Mouse (Mus musculus) lung, embryonic 14.5 days (tissue): Measurements from ENCODE around the gene Pimreg. TPM values are rescaled to one million over a fixed set of nuclear protein-coding genes. Genes with fewer than 3 reads are reported as not detected.

Experiments used
- ATAC-seq: fragments of 200-750 bp; cut with Nextera tagmentation; 2 replicates; pipeline ENCODE4 v1.8.0; 2017; ENCODE audit warnings: mild to moderate bottlenecking, moderate TSS enrichment, moderate library complexity; ENCODE audit not compliant: insufficient read depth
- DNase-seq: peaks from one replicate; pipeline ENCODE4 v3.0.0-alpha.2; 2015
- H3K27ac ChIP-seq: fragments of 300-500 bp; sonication (generic); 2 replicates; pipeline ENCODE4 v1.5.1; 2014; ENCODE audit warnings: low read depth, mild to moderate bottlenecking, moderate library complexity
- H3K27me3 ChIP-seq: fragments of 300-500 bp; sonication (generic); 2 replicates; pipeline ENCODE4 v1.6.1; 2014; ENCODE audit warnings: low read length, control low read depth; ENCODE audit not compliant: insufficient read depth
- H3K36me3 ChIP-seq: fragments of 300-500 bp; sonication (generic); 2 replicates; pipeline ENCODE4 v1.6.1; 2014; ENCODE audit warnings: control low read depth; ENCODE audit not compliant: insufficient read depth
- H3K4me1 ChIP-seq: fragments of 300-500 bp; sonication (generic); 2 replicates; pipeline ENCODE4 v1.6.1; 2014; ENCODE audit warnings: antibody characterized with exemption, control low read depth; ENCODE audit not compliant: insufficient read depth
- H3K4me2 ChIP-seq: fragments of 300-500 bp; sonication (generic); 2 replicates; pipeline ENCODE4 v1.6.1; 2014; ENCODE audit warnings: mild to moderate bottlenecking
- H3K4me3 ChIP-seq: fragments of 300-500 bp; sonication (generic); 2 replicates; pipeline ENCODE4 v1.5.1; 2014; ENCODE audit warnings: low read depth, low read length
- H3K9ac ChIP-seq: fragments of 300-500 bp; sonication (generic); 2 replicates; pipeline ENCODE4 v1.6.1; 2014
- H3K9me3 ChIP-seq: fragments of 300-500 bp; sonication (generic); 2 replicates; pipeline ENCODE4 v1.6.1; 2016; ENCODE audit warnings: low read depth, low read length, control low read depth
- CTCF ChIP-seq: IDR thresholded peaks from 2 replicates; pipeline ENCODE4 v1.5.1; 2016; ENCODE audit warnings: antibody characterized with exemption, low read depth
- WGBS: fragments of 180-500 bp; shearing (Covaris S2); extraction: QIAGEN DNeasy Blood & Tissue Kit; methylation state at CpG from one replicate; pipeline ENCODE4 v1.1.7; 2014; 5-methylcytosine and 5-hydroxymethylcytosine counted together
- polyA plus RNA-seq: library from polyadenylated mRNA; unstranded; fragments of >200 nt; fragmentation: Nextera tagmentation; extraction: Ambion mirVana; gene quantifications from 2 replicates; pipeline ENCODE4 v1.2.1, GENCODE M21; 2014

Pimreg gene
- polyA plus RNA-seq, 1 experiment from 2014 or later = 165 TPM

DNA sequence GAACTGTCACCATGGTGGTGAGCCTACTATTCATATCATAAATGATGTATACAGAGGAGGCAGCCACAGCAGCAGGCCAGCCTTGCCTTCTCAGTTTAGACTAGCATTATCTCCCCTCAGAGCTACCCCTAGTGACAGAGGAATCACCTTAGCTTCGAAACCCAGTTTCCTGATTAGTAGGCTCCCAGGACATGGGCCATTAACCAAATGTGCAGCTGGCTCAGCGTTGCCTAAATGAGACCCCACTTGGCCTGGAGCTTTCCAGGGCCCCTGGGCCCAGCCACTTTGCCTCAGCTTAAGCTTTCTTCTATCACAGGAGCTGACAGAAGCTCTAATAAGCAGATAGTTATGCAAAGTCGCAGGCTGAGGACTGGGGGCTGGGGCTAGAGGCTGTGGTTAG, 54.2 kb downstream of the Pimreg start:
- Histone ChIP-seq H3K36me3 (no peaks in the 10 kb centered on the region), H3K27me3 (no peaks in the 10 kb centered on the region), H3K9me3 (no peaks in the 10 kb centered on the region), H3K4me2 (no peak overlapping the region), H3K4me3 (no peak overlapping the region), H3K9ac (no peak overlapping the region), H3K27ac (no peak overlapping the region), H3K4me1 (0 out of 2 replicates have a peak, but pooled peaks cover 2% of the 10 kb centered on the region)
- ATAC-seq = no peak
- no peak for TF ChIP-seq CTCF
- no peak for DNase-seq
- WGBS = 48% methylated on average over 3 of the region's 3 CpGs

Other genes with a start within 250 kb of the Pimreg start
- 0.20 and 0.38 TPM in 2 replicates for gene Aipl1, start 4.5 kb upstream of the Pimreg start, polyA plus RNA-seq
- gene Pitpnm3, start 93.7 kb downstream of the Pimreg start, polyA plus RNA-seq = 0.89 and 1.0 TPM in 2 replicates
- gene Gm43951, start 164.8 kb downstream of the Pimreg start, polyA plus RNA-seq = not detected in 2 replicates
- 14.3 and 18.3 TPM in 2 replicates for gene 4933427D14Rik, start 165.4 kb downstream of the Pimreg start, polyA plus RNA-seq
- 182 and 190 TPM in 2 replicates for gene Txndc17, start 165.5 kb downstream of the Pimreg start, polyA plus RNA-seq
- 38.9 and 40.6 TPM in 2 replicates for gene Med31, start 173.6 kb downstream of the Pimreg start, polyA plus RNA-seq
- not detected in 2 replicates for gene Slc13a5, start 225.2 kb downstream of the Pimreg start, polyA plus RNA-seq